Mouse (Mus musculus): Measurements from ENCODE around the gene Tnxb.

Gene Tnxb

DNA sequence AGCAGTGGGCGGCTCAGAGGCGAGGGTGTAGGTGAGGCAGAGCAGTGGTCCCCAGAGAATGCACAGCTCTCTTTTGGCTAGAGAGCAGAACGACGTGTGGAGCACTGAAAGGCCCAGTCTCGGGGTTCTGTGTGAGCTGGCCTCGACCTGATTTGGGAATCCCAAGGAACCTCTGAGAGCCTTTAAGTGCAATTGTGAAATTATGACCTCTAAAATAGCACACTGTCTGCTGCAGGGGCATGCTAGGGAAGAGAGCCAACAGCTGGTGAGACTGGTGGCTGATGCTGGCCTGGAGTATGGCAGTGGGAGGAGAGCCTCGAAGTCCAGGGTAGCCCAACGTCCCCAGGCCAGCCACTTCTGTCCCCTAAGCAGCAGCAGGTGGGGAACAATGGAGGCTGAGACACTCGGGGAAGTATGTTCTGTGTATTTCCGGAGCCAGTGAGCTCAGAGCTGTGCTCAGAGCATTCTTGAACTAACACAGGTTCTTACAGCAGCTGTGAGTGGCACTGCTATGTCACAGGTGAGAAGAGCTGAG is 13.4 kb downstream of the Tnxb start:
- 49% methylated on average over 10 of the region's 10 CpGs for whole genome bisulfite sequencing

DNA sequence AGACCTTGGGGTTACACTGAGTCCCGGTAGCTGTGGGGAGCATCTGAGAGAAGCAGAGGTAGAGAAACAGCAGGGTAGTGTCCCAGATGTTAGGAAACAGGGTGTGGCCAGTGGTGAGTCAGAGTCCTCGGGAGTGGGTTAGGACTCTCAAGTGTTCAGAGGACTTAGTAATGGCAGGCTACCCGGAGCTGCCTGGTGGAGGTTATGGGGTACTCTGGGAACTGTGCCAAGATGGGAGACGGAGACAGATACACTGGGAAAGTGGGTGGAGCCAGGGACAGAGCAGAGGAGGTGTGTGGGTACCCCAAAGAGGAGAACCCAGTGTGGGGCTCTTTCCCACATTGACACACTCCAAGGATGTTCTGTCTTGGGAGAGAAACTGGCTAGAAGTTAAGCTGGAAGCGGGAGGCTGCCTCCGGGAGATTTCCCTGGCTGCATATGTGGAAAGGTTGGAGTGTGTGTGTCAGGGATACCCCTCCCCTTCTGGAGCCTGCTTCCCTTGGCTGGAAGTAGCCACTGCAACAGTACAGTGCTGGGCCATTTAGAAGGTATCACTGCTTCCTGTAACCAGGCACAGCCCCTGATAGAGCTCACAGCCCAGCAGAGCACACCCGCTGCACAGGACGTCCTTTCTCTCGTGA is 14.0 kb downstream of the Tnxb start:
- 52% methylated on average over 9 of the region's 9 CpGs for WGBS

DNA sequence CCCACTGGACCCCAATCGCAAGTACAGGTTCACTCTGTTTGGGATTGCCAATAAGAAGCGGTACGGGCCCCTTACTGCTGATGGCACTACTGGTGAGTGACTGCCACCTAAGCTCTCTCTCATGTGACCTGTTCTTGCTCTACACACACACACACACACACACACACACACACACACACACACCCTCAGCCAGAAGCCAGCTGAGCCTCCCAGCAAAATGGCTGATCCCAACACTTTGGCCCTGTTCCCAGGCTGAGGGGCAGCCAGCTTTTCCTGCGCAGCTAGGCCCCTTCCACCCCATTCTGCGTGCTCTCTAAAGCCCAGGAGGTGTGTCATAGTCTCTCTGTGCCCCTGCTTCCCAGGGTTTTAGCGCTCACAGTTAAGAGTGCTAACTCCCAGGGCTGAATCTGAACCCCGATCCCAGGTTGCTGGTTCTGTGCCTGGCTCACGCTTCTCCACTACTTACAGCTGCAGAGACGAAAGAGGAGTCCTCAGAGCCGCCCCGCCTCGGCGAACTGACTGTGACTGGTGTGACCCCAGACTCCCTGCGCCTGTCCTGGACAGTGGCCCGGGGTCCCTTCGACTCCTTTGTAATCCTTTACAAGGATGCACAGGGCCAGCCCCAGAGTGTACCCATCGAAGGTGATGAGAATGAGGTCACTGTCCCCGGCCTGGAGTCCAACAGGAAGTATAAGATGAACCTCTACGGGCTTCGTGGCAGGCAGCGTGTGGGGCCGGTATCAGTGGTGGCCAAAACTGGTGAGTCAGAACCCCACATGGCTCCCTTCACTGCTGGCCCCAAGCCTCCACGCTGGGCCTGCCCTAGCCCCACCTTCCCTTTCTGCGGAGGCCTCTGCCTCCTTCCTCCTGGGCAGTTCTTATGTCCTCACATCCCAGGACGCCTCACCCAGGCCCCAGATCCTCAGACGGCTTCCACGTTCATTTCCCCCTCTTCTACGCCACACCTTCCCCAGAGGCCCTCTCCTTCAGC is 15.1 kb downstream of the Tnxb start:
- WGBS: 78% methylated on average over 28 of the region's 28 CpGs

DNA sequence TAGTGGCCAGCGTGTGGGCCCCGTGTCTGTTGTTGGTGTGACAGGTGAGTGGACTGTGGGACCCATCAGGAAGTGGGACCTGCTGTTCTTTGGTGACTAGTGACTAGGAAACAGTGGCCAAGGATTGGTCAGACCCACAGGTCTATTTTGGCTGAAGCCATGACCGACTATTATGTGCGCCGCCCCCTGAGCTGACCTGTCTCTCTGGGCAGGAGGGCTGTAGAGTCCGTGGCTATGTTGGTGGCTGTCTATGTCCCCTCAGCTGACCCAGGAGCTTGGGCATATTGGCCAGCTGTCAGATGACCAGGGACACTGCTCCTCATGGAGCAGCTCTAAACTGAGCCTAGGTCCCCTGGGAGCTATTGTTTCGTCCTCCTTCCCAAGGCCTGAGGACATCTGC is 18.6 kb downstream of the Tnxb start:
- WGBS: 90% methylated on average over 7 of the region's 7 CpGs

DNA sequence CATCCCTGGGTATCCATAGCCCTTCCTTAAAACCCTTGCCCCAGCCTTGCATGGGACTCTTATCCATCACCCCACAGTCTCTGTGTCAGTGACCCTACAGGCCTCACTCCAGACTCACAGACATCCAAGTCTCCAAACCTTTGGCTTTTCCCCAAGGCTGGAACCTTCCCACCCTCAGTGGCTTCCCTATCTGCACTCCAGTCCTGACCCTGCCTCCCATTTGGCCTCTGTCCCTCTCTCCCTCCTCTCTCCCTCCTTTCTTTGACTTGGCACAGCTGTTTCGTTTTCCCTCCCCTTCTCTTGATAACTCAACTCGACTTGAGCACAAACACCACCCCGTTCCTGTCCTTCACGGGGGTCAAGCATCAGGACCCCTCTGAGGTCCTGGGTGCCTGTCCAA is 20.1 kb downstream of the Tnxb start:
- WGBS: 80% methylated on average over 4 of the region's 4 CpGs

DNA sequence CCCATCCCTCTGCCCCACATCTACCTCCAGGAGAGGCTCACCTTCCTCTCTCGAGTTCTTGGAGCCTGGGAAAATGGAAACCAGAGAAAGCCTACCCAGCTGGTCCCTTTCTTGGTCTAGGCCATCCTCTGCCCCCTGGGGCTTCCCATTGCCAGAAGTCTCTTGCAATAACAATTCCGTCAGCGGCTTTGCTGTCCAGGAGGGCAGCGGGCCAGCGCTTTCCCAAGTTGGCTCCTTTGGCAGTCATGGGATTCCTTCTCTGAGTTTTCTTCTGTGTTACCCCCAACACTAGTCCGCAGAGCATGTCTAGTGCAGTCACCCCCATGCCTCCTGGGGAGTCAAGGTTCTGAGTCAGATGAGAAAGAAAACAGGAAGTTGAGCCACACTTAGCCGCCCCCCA is 22.6 kb downstream of the Tnxb start:
- 59% methylated on average over 7 of the region's 7 CpGs for WGBS

DNA sequence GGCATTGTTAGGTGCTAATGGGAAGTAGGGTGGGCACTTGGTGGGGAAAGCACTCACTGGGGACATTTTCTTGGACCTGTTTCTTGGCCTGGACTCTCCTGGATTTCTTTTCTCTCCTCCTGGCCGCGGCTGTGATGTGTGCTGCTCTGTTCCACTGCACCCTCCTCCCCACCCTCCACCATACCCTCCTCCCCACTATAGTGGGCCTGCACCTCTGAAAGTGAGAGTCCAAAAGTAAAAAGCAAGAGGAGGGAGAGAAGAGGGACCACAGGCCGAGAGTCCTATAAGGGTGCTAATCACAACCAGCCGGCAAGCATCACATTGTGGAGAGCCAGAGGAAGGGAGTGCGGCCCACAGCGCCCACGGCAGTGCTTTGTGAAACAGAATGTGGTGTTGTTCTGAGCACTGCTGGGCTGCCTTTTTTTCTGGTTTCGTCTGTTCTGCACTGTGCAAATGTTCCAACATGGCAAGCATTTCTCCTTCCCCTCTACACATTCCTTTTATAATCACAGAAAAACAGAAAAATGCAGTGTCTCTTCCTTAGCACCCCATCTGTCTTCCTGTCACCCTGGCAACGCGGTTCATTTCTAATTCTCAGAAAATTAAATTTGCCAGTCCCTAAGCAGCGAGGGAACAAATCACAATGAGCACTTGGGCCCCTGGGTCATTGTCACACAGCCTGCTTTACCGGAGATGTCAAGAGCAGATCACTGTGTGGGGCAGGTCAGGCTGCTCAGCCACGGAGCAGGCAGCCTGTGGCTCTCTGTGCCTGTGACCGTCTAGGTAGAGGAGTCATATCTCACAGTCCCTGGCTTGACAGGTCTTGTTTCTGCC is 29.5 kb downstream of the Tnxb start:
- 20% methylated on average over 14 of the region's 14 CpGs for WGBS

DNA sequence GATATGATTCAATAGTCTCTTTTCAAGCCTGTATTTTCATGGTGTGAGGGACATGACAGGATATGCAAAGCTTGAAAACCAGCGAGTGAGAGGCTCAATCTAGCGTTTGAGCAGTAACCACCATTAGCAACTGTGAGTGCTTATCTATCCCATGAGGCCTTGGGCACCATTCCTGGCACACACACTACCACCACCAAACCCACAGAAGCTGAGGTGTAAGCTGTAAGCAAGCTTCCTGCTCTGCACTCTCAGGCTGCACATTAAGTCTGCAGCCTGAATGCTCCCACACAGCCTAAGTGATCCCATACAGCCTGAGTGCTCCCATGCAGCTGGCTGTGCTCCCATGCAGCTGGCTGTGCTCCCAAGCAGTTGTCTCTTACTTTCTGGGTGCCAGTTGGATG is 30.3 kb downstream of the Tnxb start:
- WGBS: 50% methylated on average over 2 of the region's 2 CpGs

DNA sequence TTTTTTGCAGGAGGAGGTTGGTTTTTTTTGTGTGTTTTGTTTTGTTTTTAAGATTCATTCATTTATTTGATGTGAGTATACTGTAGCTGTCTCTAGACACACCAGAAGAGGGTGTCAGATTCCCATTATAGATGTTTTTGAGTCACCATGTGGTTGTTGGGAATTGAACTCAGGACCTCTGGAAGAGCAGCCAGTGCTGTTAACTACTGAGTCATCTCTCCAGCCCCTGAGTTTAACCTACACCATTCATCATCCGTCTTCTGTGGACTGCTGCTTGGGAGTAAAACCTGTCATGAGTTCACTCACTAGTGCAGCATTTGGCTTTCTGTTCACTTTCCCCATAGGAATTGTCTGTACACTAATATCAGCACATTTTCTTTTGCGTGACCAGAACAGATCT is 36.1 kb downstream of the Tnxb start:
- WGBS: 84% methylated on average over 2 of the region's 2 CpGs

DNA sequence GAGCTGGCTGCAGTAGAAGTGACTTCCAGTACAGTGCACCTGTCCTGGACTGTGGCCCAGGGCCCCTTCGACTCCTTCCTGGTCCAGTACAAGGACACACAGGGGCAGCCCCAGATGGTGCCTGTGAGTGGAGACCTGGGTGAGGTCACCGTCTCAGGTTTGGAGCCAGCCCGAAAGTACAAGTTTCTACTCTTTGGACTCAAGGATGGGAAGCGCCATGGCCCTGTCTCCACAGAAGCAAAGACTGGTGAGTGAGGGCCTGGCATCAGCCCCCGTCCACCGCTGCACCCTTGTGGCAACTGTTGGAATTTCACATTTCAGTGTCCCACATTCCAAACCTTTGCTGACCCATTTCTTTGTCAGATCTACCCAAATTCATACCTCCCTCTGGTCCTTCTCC is 42.6 kb downstream of the Tnxb start:
- 45% methylated on average over 6 of the region's 6 CpGs for WGBS

DNA sequence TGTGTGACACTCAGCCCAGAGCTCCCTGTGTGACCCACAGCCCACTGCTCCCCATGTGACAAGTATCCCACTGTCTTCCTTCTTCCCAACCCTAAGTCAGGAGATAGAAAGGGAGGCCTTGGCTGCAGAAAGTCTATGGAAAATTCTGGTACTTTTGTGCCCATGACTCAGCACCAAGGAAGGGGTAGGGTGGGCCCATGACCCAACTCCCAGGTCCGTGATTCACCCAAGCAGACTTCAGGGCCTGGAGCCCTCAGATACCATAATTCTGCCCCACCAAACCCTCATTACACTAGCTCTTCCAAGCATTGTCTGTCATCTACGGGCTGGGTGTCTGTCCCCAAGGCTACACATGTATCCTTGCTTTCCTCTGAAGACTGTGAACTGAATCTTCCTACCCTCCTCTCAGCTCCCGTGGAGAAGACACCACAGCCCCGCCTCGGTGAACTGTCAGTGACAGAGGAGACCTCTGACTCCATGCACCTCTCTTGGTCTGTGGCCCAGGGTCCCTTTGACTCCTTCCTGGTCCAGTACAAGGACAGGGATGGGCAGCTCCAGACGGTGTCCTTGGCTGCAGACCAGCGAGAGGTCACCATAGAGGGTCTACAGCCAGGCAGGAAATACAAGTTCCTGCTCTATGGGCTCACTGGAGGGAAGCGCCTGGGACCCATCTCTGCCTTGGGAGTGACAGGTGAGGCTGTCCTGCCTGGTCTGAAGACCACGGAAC is 44.0 kb downstream of the Tnxb start:
- 88% methylated on average over 9 of the region's 9 CpGs for WGBS

DNA sequence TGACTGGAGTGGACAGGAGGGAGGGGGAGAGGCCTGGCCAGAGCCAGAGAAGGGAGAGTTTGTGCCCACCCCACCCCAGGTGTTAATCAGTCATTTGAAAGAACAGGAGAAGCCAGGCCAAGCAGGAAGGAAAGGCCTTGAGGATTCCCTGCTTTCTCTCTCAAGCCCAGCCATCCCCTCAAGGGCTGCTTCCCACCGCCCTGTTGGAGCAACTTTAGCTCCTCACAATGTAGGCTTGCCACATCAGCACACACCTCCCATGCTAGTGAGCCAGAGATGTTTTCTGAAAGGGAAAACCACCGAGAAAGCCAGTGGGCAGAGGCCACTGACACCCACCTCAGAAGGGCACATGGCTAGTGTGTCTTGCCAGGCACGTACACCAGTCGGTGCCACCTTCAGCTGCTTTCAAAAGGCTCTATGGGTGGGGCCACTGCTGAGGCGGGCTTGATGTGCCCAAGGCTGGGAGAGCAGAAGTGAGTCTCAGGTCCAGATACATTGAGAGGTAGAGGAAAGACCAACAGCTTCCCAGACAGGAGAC is 44.6 kb downstream of the Tnxb start:
- WGBS: 76% methylated on average over 5 of the region's 5 CpGs

DNA sequence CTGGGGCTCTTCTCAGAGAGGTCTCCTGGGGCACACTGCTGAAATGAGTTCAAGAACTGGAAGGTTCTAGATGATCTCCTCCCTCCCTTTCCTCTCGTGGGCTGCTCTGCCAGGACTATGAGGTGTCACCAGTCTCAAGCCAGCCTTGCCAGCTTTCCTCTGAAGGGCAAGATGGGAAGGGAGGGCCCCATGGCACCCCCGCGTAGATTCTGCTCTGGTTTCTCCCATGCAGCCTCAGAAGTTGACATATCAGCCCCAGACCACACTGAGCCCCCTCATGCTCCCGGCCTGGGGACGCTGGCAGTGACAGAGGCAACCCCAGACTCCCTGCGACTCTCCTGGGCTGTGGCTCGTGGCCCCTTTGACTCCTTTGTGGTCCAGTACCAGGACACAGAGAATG is 45.1 kb downstream of the Tnxb start:
- 88% methylated on average over 7 of the region's 7 CpGs for WGBS

DNA sequence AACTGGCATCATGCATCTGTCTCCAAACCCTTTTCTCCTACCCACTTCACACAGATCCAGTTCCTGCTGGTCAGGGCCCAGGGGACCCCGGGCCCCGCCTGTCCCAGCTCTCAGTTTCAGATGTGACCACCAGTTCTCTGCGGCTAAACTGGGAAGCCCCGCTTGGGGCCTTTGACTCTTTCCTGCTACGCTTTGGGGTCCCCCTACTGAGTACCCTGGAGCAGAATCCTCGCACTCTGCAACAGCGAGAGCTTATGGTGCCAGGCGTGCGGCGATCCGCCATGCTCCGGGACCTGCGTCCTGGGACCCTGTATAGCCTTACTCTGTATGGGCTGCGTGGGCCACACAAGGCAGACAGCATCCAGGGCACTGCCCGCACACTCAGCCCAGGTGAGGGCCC is 45.9 kb downstream of the Tnxb start:
- WGBS: 90% methylated on average over 15 of the region's 15 CpGs

DNA sequence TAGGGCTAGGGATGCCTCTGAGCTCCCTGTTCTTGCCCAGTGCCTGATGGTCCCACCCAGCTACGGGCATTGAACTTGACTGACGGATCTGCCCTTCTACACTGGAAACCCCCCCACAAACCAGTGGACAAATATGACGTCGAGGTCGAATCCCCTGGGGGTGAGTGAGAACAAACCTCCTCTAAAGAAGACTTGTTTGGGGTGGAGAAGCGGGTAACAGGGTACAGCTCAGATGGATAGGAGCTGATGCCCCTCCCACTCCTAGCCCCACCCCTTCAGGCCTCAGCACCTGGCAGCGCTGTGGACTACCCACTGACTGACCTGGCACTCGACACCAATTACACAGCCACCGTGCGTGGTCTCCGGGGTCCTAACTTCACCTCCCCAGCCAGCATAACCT is 47.1 kb downstream of the Tnxb start:
- WGBS: 89% methylated on average over 11 of the region's 11 CpGs

DNA sequence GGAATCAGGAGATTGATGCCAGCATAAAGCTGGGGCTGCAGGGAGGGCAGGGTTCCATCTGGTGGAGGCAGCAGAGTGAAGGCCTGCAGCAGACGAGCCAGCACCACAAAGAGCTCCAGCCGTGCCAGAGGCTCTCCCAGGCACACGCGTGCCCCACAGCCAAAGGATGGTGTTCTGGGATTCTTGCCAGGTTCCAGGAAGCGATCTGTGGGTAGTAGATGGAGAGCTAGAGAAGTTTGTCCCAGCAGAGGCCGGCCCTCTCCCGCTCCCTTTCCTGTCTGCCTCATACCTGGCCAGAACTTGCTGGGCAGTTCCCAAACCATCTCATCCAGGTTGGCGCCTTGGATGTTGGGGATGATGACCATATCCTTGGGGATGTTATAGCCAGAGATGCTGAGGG is 49.6 kb downstream of the Tnxb start:
- 42% methylated on average over 8 of the region's 8 CpGs for WGBS

DNA sequence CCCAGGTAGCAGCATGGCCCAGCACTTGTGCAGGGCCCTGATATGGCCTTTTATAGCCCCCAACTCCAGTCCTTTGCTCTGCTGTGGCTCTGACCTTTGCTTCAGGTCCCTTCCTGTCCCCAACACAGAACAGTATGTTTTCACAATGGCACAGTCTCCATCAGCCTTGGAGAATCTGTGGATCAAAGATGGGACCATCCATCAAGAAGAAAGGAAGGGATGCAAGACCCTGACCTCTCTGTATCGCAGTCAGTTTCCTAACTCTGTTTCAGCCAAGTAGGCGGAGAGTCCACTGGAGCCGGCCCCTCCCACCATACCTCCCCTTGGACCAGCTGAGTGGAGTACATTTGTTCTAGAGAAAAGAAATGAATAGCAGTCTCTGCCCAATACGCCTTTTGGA is 51.9 kb downstream of the Tnxb start:
- WGBS: 90% methylated on average over 3 of the region's 4 CpGs

DNA sequence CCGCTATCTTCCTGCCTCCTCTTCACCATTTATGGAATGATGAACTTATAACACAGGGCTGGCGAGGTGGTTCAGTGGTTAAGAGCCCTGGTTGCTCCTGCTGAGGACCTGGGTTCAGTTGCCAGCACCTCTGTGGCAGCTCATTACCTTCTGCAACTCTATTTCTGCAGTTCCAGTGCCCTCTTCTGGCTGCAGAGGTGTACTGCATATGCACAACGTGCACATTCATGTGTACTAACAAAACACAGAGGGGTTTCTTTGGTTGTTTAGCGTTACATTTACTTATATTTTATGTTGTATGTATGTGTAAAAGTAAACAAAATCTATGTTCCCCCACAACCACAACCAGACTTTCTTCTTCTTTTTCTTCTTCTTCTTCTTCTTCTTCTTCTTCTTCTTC is 52.7 kb downstream of the Tnxb start:
- WGBS: 93% methylated on average over 4 of the region's 4 CpGs

DNA sequence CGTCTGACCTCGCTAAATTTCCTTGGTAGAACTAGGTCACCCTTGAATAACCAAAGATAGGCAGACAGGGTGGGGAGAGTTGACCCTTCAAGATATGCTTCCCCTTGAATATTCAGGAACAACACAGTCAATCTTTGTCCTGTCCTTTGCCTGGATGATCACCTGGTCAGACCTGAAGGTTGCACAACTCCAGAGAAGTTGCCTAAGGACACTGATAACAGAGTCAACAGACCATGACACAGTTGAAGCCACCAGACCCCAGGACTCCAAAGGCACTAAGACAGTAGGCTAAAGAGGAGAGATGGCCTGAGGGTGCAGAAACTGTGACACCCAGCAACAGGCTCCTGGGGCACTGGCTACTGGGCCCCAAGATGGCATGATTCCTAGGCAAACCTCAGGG is 57.6 kb downstream of the Tnxb start:
- 87% methylated on average over 2 of the region's 2 CpGs for WGBS

DNA sequence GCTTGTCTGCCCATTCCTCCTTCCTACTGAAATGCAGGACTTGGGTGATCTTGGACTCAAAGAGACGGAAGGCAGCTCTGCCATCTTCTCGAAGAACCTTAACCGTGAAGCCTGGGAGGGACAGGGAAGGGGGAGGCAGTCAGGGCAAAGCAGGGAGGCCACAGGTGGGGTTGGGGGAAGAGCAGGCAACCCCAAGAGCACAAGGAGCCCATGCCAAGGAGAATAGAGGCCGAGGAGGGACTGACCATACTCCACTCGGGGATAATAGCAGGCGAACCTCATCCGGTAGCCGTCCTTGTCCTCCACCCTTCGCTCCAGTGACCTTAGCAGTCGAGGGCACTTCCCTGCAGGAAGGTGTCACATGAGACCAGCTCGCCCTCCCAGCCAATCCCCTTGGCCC is 58.8 kb downstream of the Tnxb start:
- 86% methylated on average over 11 of the region's 11 CpGs for WGBS

Data from cerebral cortex, adult 2 months (tissue).